Mouse (Mus musculus) small intestine, adult 2 months (tissue): ENCODE data around the gene Banp.

Experiments
- CTCF ChIP-seq: fragments of 200-500 bp; IDR thresholded peaks from 2 replicates; pipeline ENCODE4 v1.5.1; 2012; ENCODE audit warnings: low read depth, mild to moderate bottlenecking, control low read depth, inconsistent platforms, low read length, moderate library complexity, mixed read lengths; ENCODE audit not compliant: insufficient replicate concordance, insufficient read length; ENCODE audit errors: extremely low read depth
- POLR2A ChIP-seq: fragments of 200-500 bp; IDR thresholded peaks from 2 replicates; pipeline ENCODE4 v1.6.1; 2012; ENCODE audit warnings: low read depth, mild to moderate bottlenecking, control low read depth, inconsistent platforms, low read length, moderate library complexity

DNA sequence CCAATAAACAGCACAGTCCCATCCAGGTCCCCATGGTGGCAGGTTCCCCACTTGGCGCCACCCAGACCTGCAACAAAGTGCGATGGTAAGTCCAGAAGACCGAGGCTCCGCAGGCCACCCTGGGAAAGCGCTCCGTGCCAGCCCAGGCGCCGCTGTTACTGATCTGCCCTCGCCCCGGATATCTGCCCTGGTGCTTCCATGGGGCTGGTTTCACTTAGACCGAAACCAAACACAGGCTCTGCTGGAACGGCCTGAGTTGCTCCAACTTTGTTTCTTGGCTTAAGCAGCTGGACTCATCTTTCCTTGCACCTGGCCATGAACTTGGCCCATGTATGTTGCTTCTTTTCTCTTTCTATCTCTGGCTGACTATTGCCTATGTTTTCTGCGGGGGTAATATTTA lies 29.1 kb downstream of the Banp start:
- TF ChIP-seq CTCF (no peak), POLR2A (no peak)
